Mouse (Mus musculus): Measurements from ENCODE around the gene Lsm11.

DNA sequence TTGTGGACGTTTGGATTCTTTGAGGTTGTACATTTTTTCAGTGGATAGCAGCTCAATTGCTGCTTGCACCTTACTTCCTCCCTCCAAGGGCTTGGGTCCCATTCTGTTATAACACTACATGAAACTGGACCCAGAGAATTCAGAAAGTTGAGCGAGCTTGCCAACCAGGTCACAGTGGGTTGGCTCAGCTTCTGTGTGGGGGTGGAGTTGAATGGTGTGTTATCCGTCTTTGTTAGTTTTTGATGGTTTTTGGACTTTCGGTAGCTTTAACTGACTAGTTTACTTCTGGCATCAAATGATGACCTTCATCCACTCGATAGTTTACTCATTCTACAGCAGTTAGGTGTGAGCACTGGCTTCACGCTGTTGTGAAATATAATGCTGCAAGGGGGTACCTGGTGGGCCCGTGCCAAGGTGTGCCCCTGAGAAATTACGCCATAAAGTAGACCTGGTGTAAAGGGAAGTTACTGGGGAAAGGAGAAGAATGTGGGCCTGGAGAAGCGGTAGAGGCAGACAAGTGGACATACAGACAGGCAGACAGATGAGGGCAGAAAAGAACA is 56.2 kb downstream of the Lsm11 start:
- TF ChIP-seq GATA1 (IDR thresholded peaks at IDR 0.05; ENCODE audit: borderline replicate concordance, low read length) (no peak), FLI1 (IDR thresholded peaks at IDR 0.05; ENCODE audit: low read length) (no peak)

Data from megakaryocyte, embryonic 14.5 days (primary cell).